ENCODE assay signal across 8 mouse cellular contexts in genomic region chr1:87292420-87293190, GRCm38 (mm10). TPM values are rescaled to one million over a fixed set of nuclear protein-coding genes. Genes with fewer than 3 reads are reported as not detected.
DNase-seq lines count a peak whose midpoint lies in the region; ATAC-seq lines count a peak whose summit lies in the region.

No protein-coding gene starts in this region.

- intact Hi-C loops in heart, postnatal 14 days (cut with DNase I), result loop anchor here (2.0 to 5.0 kb wide), 2 partner anchors 46 to 120 kb away; no protein-coding TSS in a partner anchor

- no peak for ATAC-seq in neural tube, embryonic 15.5 days (ENCODE audit: low FRiP score)

- H3K9ac ChIP-seq in neural tube, embryonic 15.5 days (replicated peaks), result no peak overlapping the region

- peak; percentile 25 for DNase-seq in neural tube, embryonic 10.5 days (ENCODE audit: extremely low spot score, low spot score)
- DNase-seq in embryo, embryonic 11 days, result peak; percentile 61
- DNase-seq in heart, postnatal 14 days, result peak; percentile 55 to 66
- peak; percentile 13 for DNase-seq in layer of hippocampus, adult 9-11 months
- peak; percentile 44 for DNase-seq in ovary, adult 18-20 months (ENCODE audit: low spot score)
- DNase-seq in urinary bladder, postnatal 36 days (ENCODE audit: low spot score in 2 of 2), result no peak
- DNase-seq in spleen, postnatal 36 days (ENCODE audit: low spot score in 2 of 2), result no peak

- no peaks in the 10 kb centered on the region for H3K36me3 ChIP-seq in neural tube, embryonic 15.5 days

- H3K4me2 ChIP-seq in neural tube, embryonic 15.5 days, result no peak overlapping the region

- H3K27me3 ChIP-seq in neural tube, embryonic 15.5 days (replicated peaks), result no peaks in the 10 kb centered on the region

- WGBS in neural tube, embryonic 15.5 days, result 72% methylated on average over 15 of the region's 15 CpGs

- H3K9me3 ChIP-seq in neural tube, embryonic 15.5 days (replicated peaks), result no peaks in the 10 kb centered on the region

- no peaks in the 10 kb centered on the region for H3K4me1 ChIP-seq in neural tube, embryonic 15.5 days

- no peak overlapping the region for H3K27ac ChIP-seq in neural tube, embryonic 15.5 days (replicated peaks)

- no peak overlapping the region for H3K4me3 ChIP-seq in neural tube, embryonic 15.5 days (replicated peaks)

RNA-seq across cellular contexts. Expression of gene Efhd1, which starts 28.4 kb away (rescaled TPM):
- 1.2 and 2.3 TPM in 2 replicates for polyA plus RNA-seq in neural tube, embryonic 15.5 days (2015; fragmentation: Nextera tagmentation; extraction: Ambion mirVana)
- total RNA-seq in heart, postnatal 14 days (2021), result 1 to 10 TPM; 4.2 to 4.6 TPM

RNA-seq across cellular contexts. Expression of gene Gigyf2, which starts 34.2 kb away (rescaled TPM):
- polyA plus RNA-seq in neural tube, embryonic 15.5 days (2015; fragmentation: Nextera tagmentation; extraction: Ambion mirVana), result 61.7 and 63.0 TPM in 2 replicates
- total RNA-seq in heart, postnatal 14 days (2021), result 10 to 100 TPM; 48.0 to 49.4 TPM

Comparison
In these comparisons a context has a peak if more than half of its experiments do, and no peak if none do; other contexts are left out.
1. DNase-seq: peak in neural tube, embryonic 10.5 days (single experiment), embryo, embryonic 11 days (single experiment), heart, postnatal 14 days (2 of 2), layer of hippocampus, adult 9-11 months (single experiment) and ovary, adult 18-20 months (single experiment); none in urinary bladder, postnatal 36 days (0 of 2) and spleen, postnatal 36 days (0 of 2).